Mouse (Mus musculus) kidney, postnatal 10 days (tissue): ENCODE measurements around the gene Sdk1.
A peak's percentile ranks its signal among the peaks of the same experiment; 100 is the strongest.

ENCODE experiments used
- DNase-seq: peaks from one replicate; pipeline ENCODE4 v3.0.0; 2021; ENCODE audit warnings: mixed read lengths

Sdk1 gene

GRCm38 (mm10) chr5:141646621-141647020 is 405.3 kb downstream of the Sdk1 start:
- no peak for DNase-seq

GRCm38 (mm10) chr5:141649831-141650375 is 408.6 kb downstream of the Sdk1 start:
- DNase-seq, result no peak

- DNase-seq, result no peak
Observed at GRCm38 (mm10) chr5:141651690-141652377, 410.5 kb downstream of the Sdk1 start.

GRCm38 (mm10) chr5:141676371-141676770 is 435.1 kb downstream of the Sdk1 start:
- no peak for DNase-seq

GRCm38 (mm10) chr5:141677034-141677433 is 435.7 kb downstream of the Sdk1 start:
- DNase-seq, result no peak

GRCm38 (mm10) chr5:141677841-141678240 is 436.6 kb downstream of the Sdk1 start:
- no peak for DNase-seq

- DNase-seq, result no peak
Observed at GRCm38 (mm10) chr5:141686876-141687420, 445.7 kb downstream of the Sdk1 start.

GRCm38 (mm10) chr5:141689442-141690105 is 448.3 kb downstream of the Sdk1 start:
- no peak for DNase-seq

- peak; percentile 66 for DNase-seq
Observed at GRCm38 (mm10) chr5:141691482-141691975, 450.2 kb downstream of the Sdk1 start.

- no peak for DNase-seq
Observed at GRCm38 (mm10) chr5:141693716-141694115, 452.4 kb downstream of the Sdk1 start.

GRCm38 (mm10) chr5:141694901-141695300 is 453.6 kb downstream of the Sdk1 start:
- DNase-seq, result no peak

- no peak for DNase-seq
Observed at GRCm38 (mm10) chr5:141698406-141698805, 457.1 kb downstream of the Sdk1 start.

GRCm38 (mm10) chr5:141720751-141721150 is 479.5 kb downstream of the Sdk1 start:
- no peak for DNase-seq

- DNase-seq, result no peak
Observed at GRCm38 (mm10) chr5:141727968-141728367, 486.7 kb downstream of the Sdk1 start.

GRCm38 (mm10) chr5:141730006-141730405 is 488.7 kb downstream of the Sdk1 start:
- DNase-seq, result no peak

- DNase-seq, result no peak
Observed at GRCm38 (mm10) chr5:141738725-141739124, 497.4 kb downstream of the Sdk1 start.

- no peak for DNase-seq
Observed at GRCm38 (mm10) chr5:141748793-141749192, 507.5 kb downstream of the Sdk1 start.

- DNase-seq, result peak; percentile 10
Observed at GRCm38 (mm10) chr5:141754278-141754677, 513.0 kb downstream of the Sdk1 start.

GRCm38 (mm10) chr5:141758885-141759284 is 517.6 kb downstream of the Sdk1 start:
- DNase-seq, result peak; percentile 49

- DNase-seq, result no peak
Observed at GRCm38 (mm10) chr5:141764111-141764510, 522.8 kb downstream of the Sdk1 start.

- no peak for DNase-seq
Observed at GRCm38 (mm10) chr5:141768761-141769515, 527.6 kb downstream of the Sdk1 start.

- DNase-seq, result no peak
Observed at GRCm38 (mm10) chr5:141771516-141771915, 530.2 kb downstream of the Sdk1 start.

- no peak for DNase-seq
Observed at GRCm38 (mm10) chr5:141778231-141778630, 536.9 kb downstream of the Sdk1 start.
